Mouse (Mus musculus) stomach, postnatal 0 days (tissue): ENCODE results near the gene Tet3.

ENCODE experiments used
- CTCF ChIP-seq: IDR thresholded peaks from 2 replicates; pipeline ENCODE4 v1.5.1; 2016; ENCODE audit warnings: antibody characterized with exemption, low read depth, mild to moderate bottlenecking, moderate library complexity
- EP300 ChIP-seq: optimal IDR thresholded peaks from 2 replicates; pipeline ENCODE3; 2016; ENCODE audit warnings: antibody characterized with exemption

GRCm38 (mm10) chr6:83499078-83499477 is 40.2 kb upstream of the Tet3 start:
- TF ChIP-seq CTCF = no peak
- TF ChIP-seq EP300 = no peak
